Comparison of ENCODE assay signal across 8 mouse cellular contexts in genomic region chr3:31061103-31061785, GRCm38 (mm10). TPM values are rescaled to one million over a fixed set of nuclear protein-coding genes. Genes with fewer than 3 reads are reported as not detected.
DNase-seq lines count a peak whose midpoint lies in the region; ATAC-seq and TF ChIP-seq lines count a peak whose summit lies in the region.

No protein-coding gene starts in this region.

- no peak overlapping the region for H3K4me2 ChIP-seq in intestine, embryonic 14.5 days (ENCODE audit: low read length)

- CTCF ChIA-PET in Patski (lab: Charles Lee): interaction anchor here (0.7 to 4.8 kb wide), 12 partner anchors 11 to 469 kb away, joined by 3 to 31 read pairs (median 3); no protein-coding TSS in a partner anchor

- H3K4me3 ChIP-seq in kidney, adult 2 months (ENCODE audit: insufficient read depth, low read depth, low read length): no peak overlapping the region
- H3K4me3 ChIP-seq in intestine, embryonic 14.5 days (ENCODE audit: low read depth, low read length): no peak overlapping the region

- no peaks in the 10 kb centered on the region for H3K27me3 ChIP-seq in kidney, adult 2 months (replicated peaks; ENCODE audit: control insufficient read depth, insufficient read depth, low read length)
- no peaks in the 10 kb centered on the region for H3K27me3 ChIP-seq in Patski
- H3K27me3 ChIP-seq in intestine, embryonic 14.5 days (replicated peaks; ENCODE audit: control insufficient read depth, insufficient read depth, low read length): no peaks in the 10 kb centered on the region

- no peak for TF ChIP-seq CTCF in kidney, adult 2 months (conservative IDR thresholded peaks at IDR 0.05; ENCODE audit: insufficient read depth, insufficient read length, low read depth, low read length)
- no peak for TF ChIP-seq CTCF in Patski (IDR thresholded peaks at IDR 0.05)

- peak; percentile 50 for DNase-seq in kidney, postnatal 10 days
- no peak for DNase-seq in kidney, adult 2 months
- peak; percentile 30 for DNase-seq in Patski (ENCODE audit: low read depth, low spot score)
- DNase-seq in intestine, embryonic 14.5 days (ENCODE audit: low spot score): no peak
- no peak for DNase-seq in frontal cortex, postnatal 14 days (ENCODE audit: low spot score in 2 of 2)
- no peak for DNase-seq in ovary, postnatal 10 days (ENCODE audit: low spot score)
- no peak for DNase-seq in kidney, adult 9 months

- 56% methylated on average over 20 of the region's 20 CpGs for WGBS in kidney, adult 2 months
- WGBS in intestine, embryonic 14.5 days: 63% methylated on average over 20 of the region's 20 CpGs

- H3K9ac ChIP-seq in intestine, embryonic 14.5 days (ENCODE audit: low read length): no peak overlapping the region

- TF ChIP-seq POLR2A in kidney, adult 2 months (IDR thresholded peaks at IDR 0.05; ENCODE audit: low read depth, low read length): no peak

- POLR2A ChIA-PET in Patski (lab: Charles Lee): interaction anchor here (0.6 to 1.2 kb wide), 2 partner anchors 72 to 78 kb away, joined by 3 read pairs; no protein-coding TSS in a partner anchor

- ATAC-seq in Patski: peak; percentile 53
- no peak for ATAC-seq in intestine, embryonic 14.5 days (replicated peaks; ENCODE audit: low FRiP score, low TSS enrichment, low read depth)
- peak; percentile 77 for ATAC-seq in neutrophil, adult 5-6 weeks (ENCODE audit: extremely low read depth, insufficient number of reproducible peaks, low FRiP score, poor library complexity, severe bottlenecking)

- no peaks in the 10 kb centered on the region for H3K36me3 ChIP-seq in kidney, adult 2 months (ENCODE audit: control insufficient read depth, insufficient read depth, low read length)
- no peaks in the 10 kb centered on the region for H3K36me3 ChIP-seq in intestine, embryonic 14.5 days (ENCODE audit: control insufficient read depth, insufficient read depth, low read length)

- in situ Hi-C loops in Patski (cut with MboI; ENCODE audit: low pct_unique_long_range_greater_than_20kb): no loop called here

- no peaks in the 10 kb centered on the region for H3K4me1 ChIP-seq in kidney, adult 2 months (ENCODE audit: control insufficient read depth, insufficient read depth, low read length)
- H3K4me1 ChIP-seq in intestine, embryonic 14.5 days (replicated peaks; ENCODE audit: control insufficient read depth, insufficient read depth, low read length): peaks cover 3% of the 10 kb centered on the region; the same call in 1 of the 2 replicates

- no peaks in the 10 kb centered on the region for H3K9me3 ChIP-seq in intestine, embryonic 14.5 days (ENCODE audit: control insufficient read depth, low read length)

- no peak overlapping the region for H3K27ac ChIP-seq in kidney, adult 2 months (ENCODE audit: insufficient read depth, low read depth, low read length)
- peak overlapping the region; percentile 43; the same call in 1 of the 2 replicates for H3K27ac ChIP-seq in intestine, embryonic 14.5 days (ENCODE audit: low read depth)

RNA-seq across cellular contexts. Expression of gene Skil, which starts 33.6 kb away (rescaled TPM):
- 5.8 and 7.7 TPM in 2 replicates for polyA plus RNA-seq in kidney, adult 2 months (2012; rRNA removed)
- polyA plus RNA-seq in Patski (2021): 30.0 TPM
- polyA plus RNA-seq in intestine, embryonic 14.5 days (2014; fragmentation: Nextera tagmentation; extraction: Ambion mirVana): 23.6 and 25.0 TPM in 2 replicates
- total RNA-seq in neutrophil, adult 5-6 weeks (2017): 80.4 and 87.1 TPM in 2 replicates

Comparison
In these comparisons a context has a peak if more than half of its experiments do, and no peak if none do; other contexts are left out.
1. DNase-seq: peak in kidney, postnatal 10 days (single experiment) and Patski (single experiment); none in kidney, adult 2 months (single experiment), intestine, embryonic 14.5 days (single experiment), frontal cortex, postnatal 14 days (0 of 2), ovary, postnatal 10 days (single experiment) and kidney, adult 9 months (single experiment).